Mouse (Mus musculus) brain, adult 2 months (tissue): ENCODE data around the gene Tpmt.

ENCODE experiments used
- DNase-seq: peaks from one replicate; pipeline ENCODE4 v3.0.0; 2011; ENCODE audit warnings: low read depth, low spot score

Tpmt gene

GRCm38 (mm10) chr13:46979836-46980490 lies 64.6 kb downstream of the Tpmt start:
- no peak for DNase-seq

- peak; percentile 13 for DNase-seq
Measured at GRCm38 (mm10) chr13:46976532-46976931, 68.0 kb downstream of the Tpmt start.

GRCm38 (mm10) chr13:46975930-46976329 lies 68.6 kb downstream of the Tpmt start:
- no peak for DNase-seq

GRCm38 (mm10) chr13:46975031-46975551 lies 69.4 kb downstream of the Tpmt start:
- DNase-seq, result peak; percentile 74
